Mouse (Mus musculus): ENCODE measurements around the gene Ttll11. TPM values are rescaled to one million over a fixed set of nuclear protein-coding genes. Genes with fewer than 3 reads are reported as not detected.

Ttll11 gene
- polyA plus RNA-seq, 1 experiment from 2014 or later: 2.4 TPM

GRCm38 (mm10) chr2:35899712-35900111 is 80.0 kb downstream of the Ttll11 start:
- DNase-seq (ENCODE audit: low spot score) (no peak), ATAC-seq (no peak)
- Histone ChIP-seq H3K27ac (ENCODE audit: low read depth, low read length) (no peak overlapping the region), H3K4me1 (ENCODE audit: control insufficient read depth, insufficient read depth, low read length) (no peaks in the 10 kb centered on the region), H3K4me2 (ENCODE audit: low read length) (no peak overlapping the region), H3K9ac (ENCODE audit: low read length) (no peak overlapping the region), H3K27me3 (replicated peaks; ENCODE audit: control insufficient read depth, insufficient read depth, low read length) (no peaks in the 10 kb centered on the region), H3K36me3 (ENCODE audit: control insufficient read depth, insufficient read depth, low read length) (no peaks in the 10 kb centered on the region), H3K4me3 (ENCODE audit: low read depth, low read length) (no peak overlapping the region), H3K9me3 (replicated peaks; ENCODE audit: control insufficient read depth, low read length) (no peaks in the 10 kb centered on the region)
- WGBS: 95% methylated on average over 3 of the region's 3 CpGs

DNA sequence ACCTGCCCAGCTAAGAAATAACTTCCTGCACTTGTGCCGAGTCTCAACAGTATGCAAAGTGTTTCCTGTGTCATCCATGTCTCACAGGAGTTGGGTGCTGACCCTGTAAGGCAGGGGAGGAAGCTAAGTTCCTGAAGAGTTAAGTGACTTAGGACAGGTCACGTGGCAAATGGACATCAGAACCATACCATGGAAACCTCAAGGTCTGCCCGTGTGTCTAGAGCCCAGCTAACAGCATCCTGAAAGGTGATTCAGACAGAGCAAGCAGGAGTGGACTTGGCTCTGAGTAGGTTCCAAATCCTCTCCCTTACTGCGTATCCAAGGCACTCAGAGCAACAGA is 80.6 kb downstream of the Ttll11 start:
- WGBS: 88% methylated on average over 4 of the region's 4 CpGs
- DNase-seq (ENCODE audit: low spot score) (no peak), ATAC-seq (no peak)
- Histone ChIP-seq H3K36me3 (ENCODE audit: control insufficient read depth, insufficient read depth, low read length) (no peaks in the 10 kb centered on the region), H3K4me2 (ENCODE audit: low read length) (no peak overlapping the region), H3K9me3 (replicated peaks; ENCODE audit: control insufficient read depth, low read length) (no peaks in the 10 kb centered on the region), H3K27ac (ENCODE audit: low read depth, low read length) (no peak overlapping the region), H3K4me3 (ENCODE audit: low read depth, low read length) (no peak overlapping the region), H3K27me3 (replicated peaks; ENCODE audit: control insufficient read depth, insufficient read depth, low read length) (no peaks in the 10 kb centered on the region), H3K9ac (ENCODE audit: low read length) (no peak overlapping the region), H3K4me1 (ENCODE audit: control insufficient read depth, insufficient read depth, low read length) (no peaks in the 10 kb centered on the region)

GRCm38 (mm10) chr2:35898425-35899134 is 81.1 kb downstream of the Ttll11 start:
- no peak overlapping the region for H3K4me2 ChIP-seq (ENCODE audit: low read length)
- ATAC-seq (no peak), DNase-seq (ENCODE audit: low spot score) (no peak)
- no peak overlapping the region for H3K27ac ChIP-seq (ENCODE audit: low read depth, low read length)
- WGBS: 92% methylated on average over 6 of the region's 6 CpGs
- H3K27me3 ChIP-seq (replicated peaks; ENCODE audit: control insufficient read depth, insufficient read depth, low read length): no peaks in the 10 kb centered on the region
- H3K9ac ChIP-seq (ENCODE audit: low read length): no peak overlapping the region
- H3K4me1 ChIP-seq (ENCODE audit: control insufficient read depth, insufficient read depth, low read length): no peaks in the 10 kb centered on the region
- no peak overlapping the region for H3K4me3 ChIP-seq (ENCODE audit: low read depth, low read length)
- H3K36me3 ChIP-seq (ENCODE audit: control insufficient read depth, insufficient read depth, low read length): no peaks in the 10 kb centered on the region
- no peaks in the 10 kb centered on the region for H3K9me3 ChIP-seq (replicated peaks; ENCODE audit: control insufficient read depth, low read length)

GRCm38 (mm10) chr2:35897125-35897524 is 82.6 kb downstream of the Ttll11 start:
- H3K36me3 ChIP-seq (ENCODE audit: control insufficient read depth, insufficient read depth, low read length): no peaks in the 10 kb centered on the region
- no peak overlapping the region for H3K27ac ChIP-seq (ENCODE audit: low read depth, low read length)
- 90% methylated on average over 2 of the region's 2 CpGs for WGBS
- no peaks in the 10 kb centered on the region for H3K27me3 ChIP-seq (replicated peaks; ENCODE audit: control insufficient read depth, insufficient read depth, low read length)
- no peaks in the 10 kb centered on the region for H3K4me1 ChIP-seq (ENCODE audit: control insufficient read depth, insufficient read depth, low read length)
- H3K9ac ChIP-seq (ENCODE audit: low read length): no peak overlapping the region
- no peak for DNase-seq (ENCODE audit: low spot score)
- no peak overlapping the region for H3K4me2 ChIP-seq (ENCODE audit: low read length)
- H3K4me3 ChIP-seq (ENCODE audit: low read depth, low read length): no peak overlapping the region
- no peak for ATAC-seq
- H3K9me3 ChIP-seq (replicated peaks; ENCODE audit: control insufficient read depth, low read length): no peaks in the 10 kb centered on the region

GRCm38 (mm10) chr2:35894512-35894911 is 85.2 kb downstream of the Ttll11 start:
- Histone ChIP-seq H3K36me3 (ENCODE audit: control insufficient read depth, insufficient read depth, low read length) (no peaks in the 10 kb centered on the region), H3K4me3 (ENCODE audit: low read depth, low read length) (no peak overlapping the region), H3K27ac (ENCODE audit: low read depth, low read length) (no peak overlapping the region), H3K4me1 (ENCODE audit: control insufficient read depth, insufficient read depth, low read length) (no peaks in the 10 kb centered on the region), H3K4me2 (ENCODE audit: low read length) (no peak overlapping the region), H3K9ac (ENCODE audit: low read length) (no peak overlapping the region), H3K9me3 (replicated peaks; ENCODE audit: control insufficient read depth, low read length) (no peaks in the 10 kb centered on the region), H3K27me3 (replicated peaks; ENCODE audit: control insufficient read depth, insufficient read depth, low read length) (no peaks in the 10 kb centered on the region)
- 91% methylated on average over 2 of the region's 2 CpGs for WGBS
- DNase-seq (ENCODE audit: low spot score) (no peak), ATAC-seq (no peak)

GRCm38 (mm10) chr2:35890635-35891034 is 89.1 kb downstream of the Ttll11 start:
- Histone ChIP-seq H3K27ac (ENCODE audit: low read depth, low read length) (no peak overlapping the region), H3K36me3 (ENCODE audit: control insufficient read depth, insufficient read depth, low read length) (no peaks in the 10 kb centered on the region), H3K9ac (ENCODE audit: low read length) (no peak overlapping the region), H3K4me1 (ENCODE audit: control insufficient read depth, insufficient read depth, low read length) (no peaks in the 10 kb centered on the region), H3K4me3 (ENCODE audit: low read depth, low read length) (no peak overlapping the region), H3K27me3 (replicated peaks; ENCODE audit: control insufficient read depth, insufficient read depth, low read length) (no peaks in the 10 kb centered on the region), H3K4me2 (ENCODE audit: low read length) (no peak overlapping the region), H3K9me3 (replicated peaks; ENCODE audit: control insufficient read depth, low read length) (no peaks in the 10 kb centered on the region)
- 70% methylated on average over 3 of the region's 3 CpGs for WGBS
- DNase-seq (ENCODE audit: low spot score) (no peak), ATAC-seq (no peak)

DNA sequence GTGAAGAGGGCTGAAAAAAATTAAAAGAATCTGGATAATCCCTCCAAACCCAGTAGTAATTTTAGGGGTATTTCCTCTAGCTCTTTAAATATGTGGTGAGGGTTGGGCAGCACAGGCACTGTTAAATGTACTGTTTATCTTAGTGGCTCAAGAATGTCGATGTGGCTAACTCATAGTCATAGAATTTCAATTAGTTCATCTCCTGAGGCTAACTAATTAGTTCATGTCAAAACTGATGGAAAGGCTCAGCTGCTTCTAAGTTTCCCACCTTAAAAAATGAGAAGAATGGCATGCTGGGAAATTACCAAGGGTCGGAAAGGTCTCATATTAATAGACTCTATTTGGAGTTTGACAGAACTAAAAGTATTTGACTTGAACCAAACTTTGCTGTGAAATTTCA is 89.9 kb downstream of the Ttll11 start:
- ATAC-seq: no peak
- Histone ChIP-seq H3K27me3 (replicated peaks; ENCODE audit: control insufficient read depth, insufficient read depth, low read length) (no peaks in the 10 kb centered on the region), H3K9me3 (replicated peaks; ENCODE audit: control insufficient read depth, low read length) (no peaks in the 10 kb centered on the region), H3K4me3 (ENCODE audit: low read depth, low read length) (no peak overlapping the region), H3K36me3 (ENCODE audit: control insufficient read depth, insufficient read depth, low read length) (no peaks in the 10 kb centered on the region), H3K27ac (ENCODE audit: low read depth, low read length) (no peak overlapping the region), H3K4me1 (ENCODE audit: control insufficient read depth, insufficient read depth, low read length) (no peaks in the 10 kb centered on the region), H3K9ac (ENCODE audit: low read length) (no peak overlapping the region), H3K4me2 (ENCODE audit: low read length) (no peak overlapping the region)
- no peak for DNase-seq (ENCODE audit: low spot score)
- 73% methylated on average over 2 of the region's 2 CpGs for WGBS

DNA sequence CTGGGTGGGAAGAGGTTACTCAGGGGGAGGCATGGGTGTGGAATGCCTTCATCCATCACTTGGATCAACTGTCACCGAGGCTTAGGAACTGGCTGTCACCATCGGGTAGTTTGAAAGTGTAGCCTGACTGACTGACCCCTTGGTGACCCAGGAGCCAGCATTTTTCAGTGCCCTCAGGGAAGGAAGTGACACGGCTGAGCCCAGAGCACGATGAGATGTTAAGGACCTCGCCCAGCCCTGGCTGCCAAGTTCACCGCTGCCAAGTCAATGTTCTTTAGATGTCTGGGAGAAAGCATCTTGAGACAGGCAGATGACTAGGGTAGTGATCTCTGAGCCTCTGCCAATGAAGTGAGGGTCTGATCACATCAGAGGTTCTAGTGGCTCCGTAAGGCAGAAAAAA is 95.4 kb downstream of the Ttll11 start:
- Histone ChIP-seq H3K27me3 (replicated peaks; ENCODE audit: control insufficient read depth, insufficient read depth, low read length) (no peaks in the 10 kb centered on the region), H3K4me2 (ENCODE audit: low read length) (no peak overlapping the region), H3K4me1 (ENCODE audit: control insufficient read depth, insufficient read depth, low read length) (no peaks in the 10 kb centered on the region), H3K36me3 (ENCODE audit: control insufficient read depth, insufficient read depth, low read length) (no peaks in the 10 kb centered on the region), H3K27ac (ENCODE audit: low read depth, low read length) (no peak overlapping the region), H3K9me3 (replicated peaks; ENCODE audit: control insufficient read depth, low read length) (no peaks in the 10 kb centered on the region), H3K4me3 (ENCODE audit: low read depth, low read length) (no peak overlapping the region), H3K9ac (ENCODE audit: low read length) (no peak overlapping the region)
- ATAC-seq (no peak), DNase-seq (ENCODE audit: low spot score) (no peak)
- 81% methylated on average over 7 of the region's 7 CpGs for whole genome bisulfite sequencing

- 50% methylated on average over 9 of the region's 9 CpGs for WGBS
- no peak for ATAC-seq
Measured at GRCm38 (mm10) chr2:35882336-35882987, 97.3 kb downstream of the Ttll11 start.

More at GRCm38 (mm10) chr2:35882336-35882987, 97.3 kb downstream of the Ttll11 start:
- Histone ChIP-seq H3K27ac (ENCODE audit: low read depth, low read length) (no peak overlapping the region), H3K4me1 (ENCODE audit: control insufficient read depth, insufficient read depth, low read length) (no peaks in the 10 kb centered on the region), H3K27me3 (replicated peaks; ENCODE audit: control insufficient read depth, insufficient read depth, low read length) (no peaks in the 10 kb centered on the region), H3K9me3 (replicated peaks; ENCODE audit: control insufficient read depth, low read length) (no peaks in the 10 kb centered on the region), H3K9ac (ENCODE audit: low read length) (no peak overlapping the region), H3K4me3 (ENCODE audit: low read depth, low read length) (no peak overlapping the region), H3K36me3 (ENCODE audit: control insufficient read depth, insufficient read depth, low read length) (no peaks in the 10 kb centered on the region), H3K4me2 (ENCODE audit: low read length) (no peak overlapping the region)
- DNase-seq (ENCODE audit: low spot score): no peak
